Mouse (Mus musculus) bone marrow, adult 2 months (tissue): ENCODE measurements around the gene Sc5d.

Experiments
- CTCF ChIP-seq: fragments of 200-500 bp; IDR thresholded peaks from 2 replicates; pipeline ENCODE4 v1.5.1; 2011; ENCODE audit warnings: low read length, control low read depth; ENCODE audit not compliant: control insufficient read depth, insufficient read depth
- POLR2A ChIP-seq: fragments of 200-500 bp; IDR thresholded peaks from 2 replicates; pipeline ENCODE4 v1.6.1; 2011; ENCODE audit warnings: low read depth, mild to moderate bottlenecking, control low read depth, low read length, borderline replicate concordance; ENCODE audit not compliant: control insufficient read depth

DNA sequence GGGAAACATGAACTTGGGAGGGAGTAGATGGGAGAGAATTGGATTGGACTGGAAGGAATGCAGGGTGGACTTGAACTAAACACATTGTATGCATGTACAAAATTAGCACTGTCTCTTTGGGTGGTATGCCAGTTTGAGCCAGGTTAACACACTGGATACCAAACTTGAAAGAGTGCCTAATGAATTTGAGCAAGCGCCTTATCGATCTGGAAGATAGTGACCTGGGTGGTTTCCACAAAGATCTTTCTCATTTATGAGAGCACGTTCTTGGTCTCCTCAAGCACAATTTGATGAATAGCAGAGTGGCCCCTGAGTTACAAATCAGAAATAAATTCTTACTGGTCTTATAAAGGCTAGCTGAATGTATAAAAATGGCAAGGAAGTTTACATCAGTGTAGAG lies 6.6 kb upstream of the Sc5d start:
- TF ChIP-seq POLR2A (no peak), CTCF (no peak)
